Mouse (Mus musculus) layer of hippocampus, postnatal 10 days (tissue): Measurements from ENCODE around the gene Myl6b. TPM values are rescaled to one million over a fixed set of nuclear protein-coding genes. Genes with fewer than 3 reads are reported as not detected.
"Not testable (repeated sequence)": the region's sequence is repeated elsewhere in the genome, so short reads cannot be mapped to it uniquely, and the experiment has no call there.

Experiments used
- DNase-seq, 2 experiments: peaks; one replicate each; pipeline ENCODE4 v3.0.0; 2021; ENCODE audit warnings: low spot score in 2 of 2
- total RNA-seq, 2 experiments: library from RNA; stranded (reverse); gene quantifications; 2 replicates each; pipeline ENCODE4 v1.2.3; 2021

Myl6b gene
- total RNA-seq, 2 experiments from 2014 or later = 25.5 to 29.3 TPM

DNA sequence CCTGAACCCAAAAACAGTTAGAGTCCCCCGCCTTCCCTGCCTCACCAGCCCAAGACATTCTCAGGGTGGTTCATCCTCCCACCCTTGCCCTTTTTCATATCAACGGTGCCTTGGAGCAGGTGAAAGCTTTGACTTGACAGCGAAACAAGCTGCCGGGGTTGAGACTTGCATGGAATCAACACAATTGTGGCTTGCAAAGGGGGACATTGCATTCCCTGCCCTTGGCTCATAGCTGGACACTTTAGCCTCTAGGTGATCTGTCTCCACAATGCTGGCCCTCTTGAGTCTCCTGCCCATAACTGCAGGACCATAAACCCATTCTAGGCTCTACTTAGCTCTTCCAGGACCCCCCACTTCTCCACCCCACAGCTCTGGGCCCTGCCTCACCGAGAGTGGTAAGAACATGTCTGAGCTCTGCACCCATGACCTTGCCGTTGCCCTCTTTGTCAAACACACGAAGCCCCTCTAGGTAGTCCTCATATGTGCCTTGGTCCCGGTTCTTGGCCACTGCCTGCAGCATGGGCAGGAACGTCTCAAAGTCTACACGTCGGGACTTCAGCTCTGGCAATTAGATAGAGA, 3.7 kb downstream of the Myl6b start:
- DNase-seq = peak in 1 of 2 experiments; percentile 27

DNA sequence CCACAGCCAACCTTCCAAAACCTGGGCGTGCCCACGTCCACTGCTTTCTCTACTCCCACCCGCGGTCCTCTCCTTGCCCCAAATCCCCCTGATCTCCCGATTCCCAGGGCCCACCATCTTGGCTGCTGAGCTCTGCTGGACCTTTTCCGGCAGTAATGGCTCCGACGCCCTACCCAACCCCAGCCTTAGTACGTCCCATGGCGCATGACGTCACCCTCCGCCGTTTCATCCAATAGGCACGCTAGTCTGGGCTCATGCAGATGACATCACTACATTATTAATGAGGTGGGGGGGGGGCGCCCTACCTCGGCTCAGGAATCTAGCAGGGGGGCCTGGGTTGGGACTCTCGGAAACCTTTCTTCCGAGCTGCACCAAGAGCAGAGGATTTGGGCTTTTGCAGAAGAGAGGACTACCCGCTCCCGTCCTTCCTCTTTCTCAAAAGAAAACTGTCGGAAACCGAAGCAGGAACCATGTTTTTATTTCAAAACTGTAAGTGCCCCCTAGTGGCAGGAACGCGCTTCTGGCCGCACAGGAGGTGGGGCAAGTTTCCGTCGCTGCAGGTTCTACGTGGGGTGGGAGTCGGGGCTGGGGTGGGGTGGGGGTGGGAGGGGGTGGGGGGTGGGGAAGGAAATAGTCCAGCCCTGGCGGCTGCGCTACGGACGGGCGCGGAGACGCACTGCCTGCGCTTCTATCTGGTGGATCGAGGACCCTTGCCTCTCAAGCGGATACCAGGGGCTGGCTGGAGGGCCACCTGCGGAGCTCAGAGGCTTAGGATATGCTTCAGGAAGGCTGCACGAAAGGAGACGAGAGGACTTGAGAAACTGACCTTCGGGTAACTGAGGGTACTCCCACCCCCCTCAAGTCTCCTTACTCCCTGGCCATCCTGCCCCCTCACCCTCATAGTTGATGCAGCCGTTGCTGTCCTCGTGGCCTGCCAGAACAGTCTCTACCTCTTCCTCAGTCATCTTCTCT, 4.5 kb downstream of the Myl6b start, which contains the start of gene Myl6:
Myl6 (minus strand) TSS at position 451 of the 972 bp plus-strand sequence.
- peak; percentile 98 to 99 for DNase-seq

DNA sequence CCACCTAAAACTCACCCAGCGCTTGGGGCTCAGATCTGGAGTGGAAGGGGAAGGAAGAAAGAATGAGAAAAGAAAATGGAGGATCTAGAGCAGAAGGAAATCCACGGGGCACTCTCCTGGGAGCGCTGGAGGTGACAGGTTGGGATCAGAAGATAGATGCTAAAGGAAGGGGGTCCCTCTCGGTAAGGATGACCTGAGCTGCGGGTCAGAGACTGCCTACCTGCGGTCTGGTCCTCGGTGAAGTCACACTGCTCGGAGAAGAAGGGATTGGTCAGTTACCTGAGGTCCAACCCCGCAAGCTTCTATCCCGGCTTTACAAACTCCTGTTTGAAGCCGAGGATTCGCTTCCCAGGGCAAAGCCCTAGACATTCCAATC, 5.2 kb downstream of the Myl6b start:
- no peak for DNase-seq

DNA sequence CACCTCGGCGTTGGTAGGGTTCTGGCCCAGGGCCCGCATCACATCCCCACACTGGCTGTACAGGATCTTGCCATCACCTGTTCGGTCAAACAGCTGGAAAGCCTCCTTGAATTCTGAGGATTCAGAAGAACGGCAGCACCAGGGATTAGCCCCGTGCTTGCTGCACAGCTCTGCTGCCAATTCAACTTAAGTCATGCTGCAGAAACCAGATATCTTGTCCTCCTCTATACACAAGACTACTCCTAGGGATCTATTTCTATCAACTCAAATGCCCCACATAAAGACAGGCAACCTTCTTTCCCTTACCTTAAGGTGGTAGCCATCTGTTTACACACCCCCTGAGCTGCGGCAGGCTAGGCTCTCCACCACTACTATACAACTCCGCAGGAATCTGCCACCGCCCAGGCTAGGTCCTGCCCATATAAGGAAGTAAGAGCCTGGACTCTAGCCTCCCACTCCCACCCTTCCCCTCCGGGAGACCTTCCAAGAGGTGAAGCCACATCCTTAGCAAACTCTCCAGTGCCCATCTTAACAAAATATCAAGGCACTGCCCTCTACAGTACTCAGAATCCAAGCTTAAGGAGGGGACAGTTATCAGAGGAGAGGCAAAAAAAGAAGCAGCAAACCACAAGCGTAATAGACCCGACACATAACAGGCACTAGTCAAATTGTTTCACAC, 5.7 kb downstream of the Myl6b start:
- DNase-seq = peak; percentile 38 to 58

DNA sequence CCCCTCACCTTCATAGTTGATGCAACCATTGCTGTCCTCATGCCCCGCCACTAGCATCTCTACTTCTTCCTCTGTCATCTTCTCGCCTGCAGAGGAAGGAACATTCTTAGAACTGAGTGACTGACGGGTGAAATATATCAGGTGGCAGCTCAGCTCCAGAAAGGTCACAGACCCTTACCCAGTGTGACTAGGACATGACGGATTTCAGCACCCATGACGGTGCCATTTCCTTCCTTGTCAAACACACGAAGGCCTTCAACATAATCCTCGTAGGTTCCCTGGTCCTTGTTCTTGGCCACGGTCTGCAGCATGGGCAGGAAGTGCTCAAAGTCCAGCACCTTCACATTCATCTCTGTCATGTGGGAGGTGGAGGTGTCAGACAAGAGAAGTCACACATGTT, 6.4 kb downstream of the Myl6b start:
- DNase-seq = not testable (repeated sequence)

DNA sequence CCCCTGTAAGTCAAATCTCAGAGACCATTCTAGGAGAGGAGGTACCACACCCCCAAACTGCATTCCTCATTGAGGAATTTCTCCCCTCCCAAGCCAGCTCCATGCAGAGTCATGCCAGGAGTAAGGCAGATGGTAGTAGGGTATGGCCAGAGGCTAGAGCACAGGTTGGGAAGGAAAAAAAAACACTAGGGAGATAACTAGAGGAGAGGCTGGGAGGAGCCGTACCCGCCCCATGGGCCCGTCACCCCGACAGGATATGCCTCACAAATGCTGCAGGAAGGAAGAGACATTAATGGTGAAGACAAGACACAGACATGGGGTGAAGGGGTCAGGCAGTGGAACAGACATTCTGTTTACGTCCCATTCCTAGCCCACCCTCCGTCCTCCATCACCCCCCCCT, 7.0 kb downstream of the Myl6b start:
- DNase-seq = no peak

DNA sequence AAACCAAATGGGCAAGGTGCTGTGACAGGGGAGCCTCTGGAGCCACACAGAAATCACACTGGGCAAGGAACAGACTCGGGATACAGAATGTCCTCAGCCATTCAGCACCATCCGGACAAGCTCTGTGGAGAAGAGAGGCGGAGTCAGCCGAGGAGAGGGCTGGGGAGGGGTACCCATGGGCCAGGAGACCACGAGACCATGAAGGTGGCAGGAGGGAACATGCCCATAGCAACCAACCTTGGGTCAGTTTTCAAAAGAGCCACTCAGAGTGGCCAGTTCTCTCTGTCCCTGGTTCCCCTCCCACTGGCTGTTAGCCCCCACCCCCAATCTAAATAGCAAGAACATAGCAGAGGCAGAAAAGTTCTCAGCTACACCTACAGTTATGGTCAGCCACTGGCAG, 7.6 kb downstream of the Myl6b start:
- no peak for DNase-seq

DNA sequence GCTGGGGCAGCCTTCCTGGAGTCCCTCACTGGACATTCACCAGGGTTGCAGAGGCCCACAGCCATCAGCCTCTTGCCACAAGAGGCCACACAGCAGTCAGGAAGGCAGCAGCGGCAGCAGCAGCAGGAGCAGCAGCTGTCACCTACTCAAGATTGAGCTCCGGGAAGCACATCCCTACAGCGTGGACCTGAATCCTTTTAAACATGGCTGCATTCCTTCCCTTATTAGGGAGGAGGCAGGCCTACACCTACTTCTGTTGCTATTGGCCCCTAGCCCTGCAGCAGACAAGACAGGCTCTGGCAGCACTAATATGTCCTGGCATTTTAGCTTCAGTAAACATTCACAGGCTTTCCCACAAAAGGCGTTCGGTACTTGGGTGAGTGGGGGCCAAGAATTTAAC, 8.3 kb downstream of the Myl6b start:
- DNase-seq = peak in 1 of 2 experiments; percentile 26

DNA sequence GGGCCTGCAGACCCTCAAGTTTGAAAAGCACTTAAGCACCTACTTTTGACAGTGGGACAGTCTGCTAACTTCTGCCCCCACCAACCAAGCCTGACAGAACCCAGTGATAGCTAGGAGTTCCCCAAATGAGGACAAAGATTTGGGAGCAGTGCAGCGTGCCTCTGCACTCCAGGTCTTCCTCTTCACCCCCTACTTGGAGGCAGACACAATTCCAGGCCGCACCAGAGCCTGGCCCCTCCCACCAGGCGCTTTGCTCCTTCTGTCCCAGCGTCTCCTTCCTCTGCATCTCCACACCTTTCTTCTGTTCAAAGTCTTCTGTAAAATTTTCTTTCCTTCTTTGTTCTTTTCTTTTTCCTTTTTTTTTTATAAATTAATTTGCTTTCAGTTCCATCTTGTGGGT, 8.7 kb downstream of the Myl6b start:
- no peak for DNase-seq

DNA sequence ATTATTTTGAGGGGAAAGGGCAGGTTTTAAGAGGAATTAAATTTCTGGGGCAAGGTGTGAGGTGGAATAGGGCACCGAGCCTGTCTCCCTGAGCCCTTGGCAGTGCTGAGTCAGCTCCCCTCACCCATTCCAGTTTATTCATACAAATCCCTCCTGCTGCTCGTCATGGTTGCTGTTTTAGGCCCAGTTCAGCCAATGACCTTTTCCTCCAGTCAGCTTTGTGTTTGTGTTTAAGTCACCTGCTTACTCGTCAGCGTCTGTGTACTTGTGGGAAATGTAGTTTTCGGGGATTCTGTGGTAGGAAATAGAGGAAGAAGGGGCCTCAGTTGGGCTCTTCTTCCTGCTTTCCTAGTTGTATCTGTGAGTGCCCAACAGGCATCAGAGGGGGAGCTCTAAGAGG, 9.1 kb downstream of the Myl6b start:
- no peak for DNase-seq

DNA sequence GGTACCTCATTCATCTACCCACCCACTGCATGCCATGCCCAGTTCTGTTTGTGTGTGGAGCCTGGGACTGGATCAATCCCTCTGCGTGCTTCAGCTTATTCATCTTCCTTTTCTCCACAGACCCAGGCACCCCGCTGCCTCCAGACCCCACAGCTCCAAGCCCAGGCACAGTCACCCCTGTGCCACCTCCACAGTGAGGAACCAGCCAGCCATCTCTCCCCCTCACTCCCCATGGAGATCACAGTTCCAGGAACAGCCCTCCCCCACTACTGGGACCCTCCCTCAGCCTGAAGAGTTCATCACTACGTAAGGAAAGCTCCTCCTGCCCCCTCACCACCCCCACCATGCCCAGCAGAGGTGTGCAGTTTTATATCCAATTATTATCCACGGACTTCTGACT, 9.7 kb downstream of the Myl6b start:
- DNase-seq = no peak

DNA sequence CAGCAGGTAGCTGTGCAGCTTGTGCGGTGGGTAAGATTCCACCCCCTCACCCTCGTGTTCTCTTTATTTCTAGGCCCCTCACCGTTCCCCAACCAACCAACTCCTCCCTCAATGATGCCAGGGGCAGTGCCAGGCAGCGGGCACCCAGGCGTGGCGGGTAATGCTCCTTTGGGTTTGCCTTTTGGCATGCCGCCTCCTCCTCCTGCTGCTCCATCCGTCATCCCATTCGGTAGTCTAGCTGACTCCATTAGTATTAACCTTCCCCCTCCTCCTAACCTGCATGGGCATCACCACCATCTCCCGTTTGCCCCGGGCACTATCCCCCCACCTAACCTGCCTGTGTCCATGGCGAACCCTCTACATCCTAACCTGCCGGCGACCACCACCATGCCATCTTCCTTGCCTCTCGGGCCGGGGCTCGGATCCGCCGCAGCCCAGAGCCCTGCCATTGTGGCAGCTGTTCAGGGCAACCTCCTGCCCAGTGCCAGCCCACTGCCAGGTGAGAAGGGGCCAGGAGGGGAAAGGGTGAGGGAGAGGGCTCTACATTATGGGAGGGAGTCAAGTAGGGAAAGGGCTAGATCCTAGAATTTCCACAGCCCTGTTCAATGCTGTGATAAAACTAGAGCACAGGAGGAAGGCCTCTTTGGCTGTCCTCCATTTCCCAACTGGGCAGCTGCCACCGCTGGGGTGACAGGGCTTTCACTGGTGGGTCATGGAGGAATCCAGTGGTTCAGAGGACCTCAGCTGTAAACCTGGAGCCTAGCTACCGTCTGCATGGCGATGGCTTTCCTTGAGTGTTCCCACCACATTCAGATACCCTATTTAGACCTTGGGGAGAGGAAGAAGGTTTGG, 10.4 kb downstream of the Myl6b start:
- peak in 1 of 2 experiments; percentile 27 for DNase-seq

DNA sequence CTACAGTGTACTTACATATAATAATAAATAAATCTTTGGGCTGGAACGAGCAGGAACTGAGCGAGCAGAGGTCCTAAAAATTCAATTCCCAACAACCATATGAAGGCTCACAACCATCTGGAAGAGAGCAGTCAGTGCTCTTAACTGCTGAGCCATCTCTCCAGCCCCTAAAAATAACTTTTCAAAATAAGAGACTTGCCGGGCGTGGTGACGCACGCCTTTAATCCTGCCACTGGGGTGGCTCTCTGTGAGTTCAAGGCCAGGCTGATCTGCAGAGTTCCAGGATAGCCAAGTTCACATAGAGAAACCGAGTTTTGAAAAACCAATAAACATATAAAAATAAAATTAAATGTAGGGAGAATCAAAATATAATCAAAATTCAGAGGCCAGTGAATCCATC, 12.1 kb downstream of the Myl6b start:
- DNase-seq = no peak

DNA sequence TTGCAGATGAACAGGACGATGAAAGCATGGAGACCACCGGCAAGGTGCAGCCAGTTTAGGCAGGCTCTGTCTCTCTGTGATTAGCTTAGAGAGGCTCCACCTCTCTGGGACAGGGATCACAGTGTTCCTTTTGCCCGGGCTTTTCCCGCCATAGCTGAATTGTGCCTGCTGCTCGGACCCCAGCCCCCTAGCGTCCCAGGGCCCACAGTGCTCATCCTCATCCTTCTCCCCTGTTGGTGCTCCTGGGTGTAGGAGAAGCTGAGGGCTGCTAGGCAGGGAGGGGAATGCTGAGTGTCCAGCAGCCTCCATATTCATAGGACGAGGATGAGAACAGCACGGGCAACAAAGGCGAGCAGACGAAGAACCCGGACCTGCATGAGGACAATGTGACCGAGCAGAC, 24.1 kb downstream of the Myl6b start:
- DNase-seq = no peak

DNA sequence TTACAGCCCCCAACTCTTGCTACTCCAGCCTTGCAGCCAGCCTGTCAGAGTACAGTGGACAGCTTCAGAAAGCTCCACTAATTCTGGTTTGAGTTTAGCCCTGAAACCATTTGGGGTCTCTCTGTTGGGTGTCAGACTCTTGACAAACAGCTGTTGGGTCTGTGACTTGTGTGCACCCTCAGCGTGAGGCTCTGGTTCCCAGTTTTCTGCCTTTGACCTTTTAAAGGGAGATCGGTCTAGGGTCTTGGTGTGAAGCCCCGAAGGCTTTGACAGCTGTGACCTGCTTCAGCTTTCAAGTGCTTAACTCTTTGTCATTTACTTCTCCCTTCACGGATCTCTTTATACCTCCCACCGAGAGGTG, 38.2 kb downstream of the Myl6b start:
- no peak for DNase-seq

DNA sequence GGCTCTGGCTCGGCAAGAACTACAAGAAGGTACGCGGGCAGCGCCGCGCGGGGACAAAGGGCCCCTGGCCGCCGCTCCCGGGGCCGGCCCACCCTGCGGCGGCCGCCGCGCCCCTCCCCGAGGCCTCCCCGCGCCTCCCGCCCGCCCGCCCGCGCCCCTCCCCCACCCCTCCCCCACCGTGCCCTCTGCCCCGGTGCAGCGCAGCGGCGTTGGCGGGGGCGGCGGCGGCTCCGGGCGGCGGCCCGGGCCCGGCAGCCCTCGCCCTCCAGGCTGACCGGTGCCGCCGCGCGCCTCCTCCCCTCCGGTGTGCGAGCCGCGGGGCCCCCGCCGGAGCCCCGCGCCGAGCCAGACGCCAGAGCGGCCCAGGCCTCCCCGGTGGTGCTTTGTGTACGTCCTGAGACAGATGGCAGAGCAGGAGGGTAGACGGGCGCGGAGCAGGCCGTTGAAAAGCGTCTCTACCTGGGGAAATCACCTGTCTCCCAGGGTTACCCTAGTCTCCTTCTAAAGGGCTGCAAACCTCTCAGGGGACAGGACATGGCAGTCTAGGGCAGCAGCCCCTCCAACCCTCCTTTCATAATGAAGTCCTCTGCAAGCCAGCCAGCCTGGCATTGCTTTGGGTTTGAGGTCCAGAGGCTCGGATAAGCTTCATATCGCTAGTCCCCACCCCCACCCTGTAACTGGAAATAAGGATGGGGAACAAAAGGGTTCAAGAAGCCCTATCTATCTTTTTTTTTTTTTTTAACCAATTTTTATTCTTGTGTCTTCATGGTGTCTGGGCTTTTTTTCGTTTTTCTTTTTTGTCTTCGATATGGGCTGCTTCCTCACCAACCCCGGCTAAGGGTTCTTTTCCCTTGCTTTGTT, 38.8 kb downstream of the Myl6b start:
- DNase-seq = peak; percentile 45 to 60

DNA sequence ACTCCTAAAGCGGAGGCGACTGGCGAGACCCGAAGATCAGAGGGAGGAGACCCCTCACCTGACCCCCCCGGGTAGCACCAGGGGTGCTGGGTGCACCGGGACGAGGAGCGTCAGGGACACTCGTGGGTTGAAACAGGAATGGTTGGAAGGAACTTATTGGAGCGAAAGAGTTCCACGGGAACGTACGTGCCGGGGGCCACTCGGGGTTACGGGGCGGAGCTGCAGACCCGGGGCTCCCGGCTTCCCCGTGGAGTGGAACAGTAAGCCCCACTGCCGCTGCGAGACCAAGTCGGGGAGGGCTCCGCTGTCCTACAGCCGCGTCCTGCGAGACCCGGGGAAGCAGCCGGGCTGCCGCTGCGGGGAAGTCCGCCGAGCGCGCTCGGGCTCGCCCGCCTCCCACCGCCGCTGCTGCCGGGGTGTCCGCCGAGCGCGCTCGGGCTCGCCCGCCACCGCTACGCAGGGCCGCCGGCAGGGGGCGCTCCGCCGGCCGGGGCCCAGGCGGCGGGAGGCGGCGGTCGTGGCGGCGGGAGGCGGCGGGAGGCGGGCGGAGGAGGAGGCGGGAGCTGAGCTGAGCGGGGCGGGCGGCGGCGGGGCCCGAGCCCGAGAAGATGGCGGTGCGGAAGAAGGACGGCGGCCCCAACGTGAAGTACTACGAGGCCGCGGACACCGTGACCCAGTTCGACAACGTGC, 39.6 kb downstream of the Myl6b start, which contains the start of gene Smarcc2:
Smarcc2 (plus strand) TSS at position 530 of the 690 bp plus-strand sequence.
- peak; percentile 82 to 91 for DNase-seq

DNA sequence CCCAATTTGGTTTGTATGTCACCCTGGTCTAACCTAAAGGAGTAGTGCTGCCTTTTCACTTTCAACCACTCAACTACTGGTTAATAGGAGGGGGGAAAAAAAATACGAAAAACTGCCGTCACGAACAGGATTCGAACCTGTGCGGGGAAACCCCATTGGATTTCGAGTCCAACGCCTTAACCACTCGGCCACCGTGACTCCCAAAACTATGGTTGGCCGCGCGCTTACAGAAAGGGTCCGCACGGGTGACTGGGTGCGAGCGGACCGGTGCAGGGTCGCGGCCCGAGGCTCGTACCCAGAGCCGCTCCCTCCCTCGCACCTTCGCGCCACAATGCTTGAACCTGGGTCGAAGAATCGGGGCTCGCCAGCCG, 40.2 kb downstream of the Myl6b start:
- peak; percentile 97 for DNase-seq

DNA sequence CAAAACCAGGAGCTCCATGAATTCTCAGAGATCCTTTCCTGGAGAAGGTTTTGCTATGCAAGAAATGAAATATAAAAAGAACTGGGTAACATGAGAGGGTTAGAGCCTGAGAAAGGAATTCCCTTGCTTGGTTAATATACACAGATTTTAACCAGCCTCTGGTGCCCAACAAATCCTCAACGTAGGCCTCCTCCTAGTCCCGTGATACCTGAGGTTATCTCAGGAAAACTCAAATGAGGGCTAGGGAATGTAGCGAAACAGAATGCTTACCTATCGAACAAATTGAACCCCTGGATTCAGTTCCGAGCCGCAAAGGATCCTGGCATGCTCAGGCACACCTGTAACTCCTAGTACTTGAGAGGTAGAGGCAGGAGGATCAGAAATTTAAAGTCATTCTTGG, 40.8 kb downstream of the Myl6b start:
- DNase-seq = no peak

DNA sequence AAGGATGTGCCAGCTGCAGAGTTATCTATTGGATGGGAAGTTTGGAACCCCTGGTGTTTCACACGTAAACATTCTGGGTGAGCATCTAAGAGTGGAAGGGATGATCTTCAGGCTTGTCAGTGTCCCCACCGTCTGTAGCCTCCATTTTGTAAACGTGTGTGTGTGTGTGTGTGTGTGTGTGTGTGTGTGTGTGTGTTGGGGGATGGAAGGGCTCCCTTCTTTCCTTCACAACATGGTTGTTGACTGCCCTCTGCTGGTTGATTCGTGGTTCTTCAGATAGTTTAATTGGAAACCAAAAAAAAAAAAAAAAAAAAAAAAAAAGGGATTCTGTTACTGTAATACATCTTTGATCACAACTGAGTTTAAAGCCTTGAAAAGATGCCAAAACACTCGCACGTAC, 43.2 kb downstream of the Myl6b start:
- peak; percentile 73 for DNase-seq
